Mouse (Mus musculus) stomach, postnatal 0 days (tissue): ENCODE measurements around the gene Tefm.

Experiments
- CTCF ChIP-seq: IDR thresholded peaks from 2 replicates; pipeline ENCODE4 v1.5.1; 2016; ENCODE audit warnings: antibody characterized with exemption, low read depth, mild to moderate bottlenecking, moderate library complexity
- EP300 ChIP-seq: optimal IDR thresholded peaks from 2 replicates; pipeline ENCODE3; 2016; ENCODE audit warnings: antibody characterized with exemption

DNA sequence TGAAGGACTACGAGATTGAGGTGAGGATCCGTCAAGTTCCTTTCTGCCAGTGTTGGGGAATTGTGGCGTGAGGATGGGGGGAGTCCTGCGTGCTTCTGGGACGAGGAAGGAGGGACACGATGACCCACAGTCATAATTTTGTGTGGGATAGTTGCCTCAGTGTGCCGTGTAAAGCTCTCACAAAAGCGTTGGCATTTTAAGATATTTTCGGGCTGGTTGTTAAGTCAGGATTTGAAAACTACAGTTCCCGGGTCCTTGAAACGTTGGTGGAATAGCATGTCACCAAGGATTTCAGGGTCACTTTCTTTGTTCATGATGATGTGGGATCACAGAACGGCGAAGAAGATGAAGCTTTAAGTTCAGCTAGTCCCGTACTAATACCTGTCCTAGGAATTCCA is 52.2 kb downstream of the Tefm start:
- no peak for TF ChIP-seq CTCF
- TF ChIP-seq EP300: no peak
